In genomic region chr12:24592956-24593672, GRCm38 (mm10) we compare ENCODE assay signal across 8 mouse cellular contexts. TPM values are rescaled to one million over a fixed set of nuclear protein-coding genes. Genes with fewer than 3 reads are reported as not detected.
A peak's percentile ranks its signal among the peaks of the same experiment; 100 is the strongest.
DNase-seq lines count a peak whose midpoint lies in the region; ATAC-seq and TF ChIP-seq lines count a peak whose summit lies in the region.

No protein-coding gene starts in this region.

- TF ChIP-seq RAD21 in CH12.LX (IDR thresholded peaks at IDR 0.05; ENCODE audit: low read depth, low read length) = no peak

- H3K36me3 ChIP-seq in CH12.LX (replicated peaks in 1 of 2; ENCODE audit: control insufficient read depth in 1 of 2, insufficient read depth in 1 of 2, low read length in 1 of 2) = peaks cover 18 to 28% of the 10 kb centered on the region in 2 experiments
- H3K36me3 ChIP-seq in hindbrain, embryonic 16.5 days (ENCODE audit: control insufficient read depth, insufficient read depth, low read length) = no peaks in the 10 kb centered on the region
- no peaks in the 10 kb centered on the region for H3K36me3 ChIP-seq in limb, embryonic 10.5 days

- no peak for TF ChIP-seq CTCF in CH12.LX (conservative IDR thresholded peaks at IDR 0.05 in 1 of 2, IDR thresholded peaks at IDR 0.05 in 1 of 2; ENCODE audit: low read depth in 2 of 2, low read length in 2 of 2)
- no peak for TF ChIP-seq CTCF in bone marrow macrophage, adult 2 months (IDR thresholded peaks at IDR 0.05; ENCODE audit: low read depth, low read length)

- no peak for TF ChIP-seq EP300 in CH12.LX (IDR thresholded peaks at IDR 0.05; ENCODE audit: low read length)

- H3K79me2 ChIP-seq in CH12.LX (replicated peaks; ENCODE audit: control insufficient read depth, extremely low read depth, insufficient read depth, poor library complexity, severe bottlenecking) = no peaks in the 10 kb centered on the region

- dilution Hi-C loops in CH12.LX (cut with MboI; ENCODE audit: extremely low pct_ligation_motif_present, extremely low pct_unique_long_range_greater_than_20kb, low sequenced_read_pairs) = no loop called here

- H3K27ac ChIP-seq in CH12.LX (ENCODE audit: insufficient read depth, low read depth) = no peak overlapping the region; the same call in 1 of the 2 replicates
- 0 out of 2 replicates have a peak overlapping the region, but pooled peaks have one; percentile 1 for H3K27ac ChIP-seq in bone marrow macrophage, adult 2 months (ENCODE audit: insufficient read depth, low read depth, low read length)
- H3K27ac ChIP-seq in hindbrain, embryonic 16.5 days (ENCODE audit: low read depth, low read length) = no peak overlapping the region
- no peak overlapping the region for H3K27ac ChIP-seq in limb, embryonic 10.5 days

- peak overlapping the region; percentile 14 to 34 (median 23) for H3K4me3 ChIP-seq in CH12.LX (replicated peaks in 1 of 3; ENCODE audit: low read depth in 2 of 3, low read length in 2 of 3, poor library complexity in 1 of 3)
- H3K4me3 ChIP-seq in bone marrow macrophage, adult 2 months (ENCODE audit: insufficient read depth, low read length) = peak overlapping the region; percentile 66
- H3K4me3 ChIP-seq in hindbrain, embryonic 16.5 days (ENCODE audit: low read length) = no peak overlapping the region
- peak overlapping the region; percentile 41 for H3K4me3 ChIP-seq in limb, embryonic 10.5 days

- H3K9me3 ChIP-seq in CH12.LX (replicated peaks; ENCODE audit: low read length) = no peaks in the 10 kb centered on the region
- H3K9me3 ChIP-seq in hindbrain, embryonic 16.5 days (ENCODE audit: control insufficient read depth, low read length) = no peaks in the 10 kb centered on the region
- H3K9me3 ChIP-seq in limb, embryonic 10.5 days (replicated peaks) = no peaks in the 10 kb centered on the region

- peak overlapping the region; percentile 14; the same call in 1 of the 2 replicates for H3K4me2 ChIP-seq in CH12.LX (ENCODE audit: insufficient read depth, low read depth, poor library complexity, severe bottlenecking)
- H3K4me2 ChIP-seq in hindbrain, embryonic 16.5 days (ENCODE audit: low read length) = peak overlapping the region; percentile 35

- no peaks in the 10 kb centered on the region for H3K27me3 ChIP-seq in CH12.LX (replicated peaks)
- H3K27me3 ChIP-seq in hindbrain, embryonic 16.5 days (replicated peaks; ENCODE audit: control insufficient read depth, insufficient read depth, low read length) = no peaks in the 10 kb centered on the region
- no peaks in the 10 kb centered on the region for H3K27me3 ChIP-seq in limb, embryonic 10.5 days (ENCODE audit: low read depth, poor library complexity, severe bottlenecking)

- no peak for TF ChIP-seq POLR2A in CH12.LX (IDR thresholded peaks at IDR 0.05; ENCODE audit: low read depth, low read length)
- no peak for TF ChIP-seq POLR2A in bone marrow macrophage, adult 2 months (IDR thresholded peaks at IDR 0.05; ENCODE audit: borderline replicate concordance, low read depth, low read length)

- peak; percentile 38 for DNase-seq in CH12.LX (ENCODE audit: extremely low read depth)
- DNase-seq in gastrocnemius, postnatal 10 days = peak; percentile 60
- DNase-seq in limb, embryonic 10.5 days (ENCODE audit: low spot score) = peak; percentile 45
- DNase-seq in mesoderm, embryonic 11.5 days (ENCODE audit: low read depth, low spot score) = peak; percentile 39
- DNase-seq in right cerebral cortex, postnatal 14 days = peak; percentile 48
- peak; percentile 77 to 89 for DNase-seq in urinary bladder, postnatal 36 days (ENCODE audit: low spot score in 2 of 2)

- peaks cover 3 to 13% of the 10 kb centered on the region in 2 experiments for H3K4me1 ChIP-seq in CH12.LX (ENCODE audit: control insufficient read depth in 1 of 2, insufficient read depth in 2 of 2)
- peaks cover 14% of the 10 kb centered on the region for H3K4me1 ChIP-seq in bone marrow macrophage, adult 2 months (ENCODE audit: control insufficient read depth, insufficient read depth, low read length)
- H3K4me1 ChIP-seq in hindbrain, embryonic 16.5 days (ENCODE audit: control insufficient read depth, insufficient read depth, low read depth, low read length) = no peaks in the 10 kb centered on the region
- peaks cover 11% of the 10 kb centered on the region for H3K4me1 ChIP-seq in limb, embryonic 10.5 days

- no peak overlapping the region for H3K9ac ChIP-seq in CH12.LX (ENCODE audit: insufficient read depth, low read depth)
- H3K9ac ChIP-seq in hindbrain, embryonic 16.5 days (ENCODE audit: low read depth, low read length) = no peak overlapping the region

- in situ Hi-C loops in CH12.LX (cut with MboI; ENCODE audit: low pct_ligation_motif_present, low pct_unique_long_range_greater_than_20kb, low sequenced_read_pairs) = no loop called here

- WGBS in hindbrain, embryonic 16.5 days = 19% methylated on average over 22 of the region's 22 CpGs
- 16% methylated on average over 22 of the region's 22 CpGs for WGBS in limb, embryonic 10.5 days

- peak; percentile 46 for ATAC-seq in hindbrain, embryonic 16.5 days

TF ChIP-seq in CH12.LX, 34 proteins besides CTCF, POLR2A, EP300 and RAD21:
- TF ChIP-seq SIN3A (IDR thresholded peaks at IDR 0.05; ENCODE audit: low read length) (peak; percentile 19; the same call in 1 of the 2 replicates), MAX (IDR thresholded peaks at IDR 0.05; ENCODE audit: low read length) (no peak), MXI1 (IDR thresholded peaks at IDR 0.05; ENCODE audit: low read depth, low read length) (0 out of 2 replicates have a peak, but pooled peaks have one; percentile 45)
TF ChIP-seq in CH12.LX: peak in this region for 2.

RNA-seq across cellular contexts. Expression of gene Grhl1, which starts 21.0 kb away (rescaled TPM):
- total RNA-seq in CH12.LX (2012; rRNA removed) (1.3 and 1.6 TPM in 2 replicates), CH12.LX (2014; rRNA removed) (0.54 and 0.63 TPM in 2 replicates)
- polyA plus RNA-seq in CH12.LX (2012; ENCODE audit: insufficient read length, low read depth) = 0.66 and 0.75 TPM in 2 replicates
- not detected in 2 replicates for polyA plus RNA-seq in bone marrow macrophage, adult 2 months (2012; ENCODE audit: insufficient read depth, insufficient read length, missing spikeins)
- under 1 TPM; 0.19 to 0.20 TPM for total RNA-seq in gastrocnemius, postnatal 10 days (2021)
- 1.2 and 1.8 TPM in 2 replicates for polyA plus RNA-seq in hindbrain, embryonic 16.5 days (2015; fragmentation: Nextera tagmentation; extraction: Ambion mirVana)
- polyA plus RNA-seq in limb, embryonic 10.5 days (2016; fragmentation: Nextera tagmentation; extraction: Ambion mirVana) = 0.55 and 0.71 TPM in 2 replicates

RNA-seq across cellular contexts. Expression of gene Klf11, which starts 58.0 kb away (rescaled TPM):
- total RNA-seq in CH12.LX (2012; rRNA removed) (3.6 and 7.3 TPM in 2 replicates), CH12.LX (2014; rRNA removed) (7.2 and 8.0 TPM in 2 replicates)
- 7.5 and 9.2 TPM in 2 replicates for polyA plus RNA-seq in CH12.LX (2012; ENCODE audit: insufficient read length, low read depth)
- 5.5 and 6.7 TPM in 2 replicates for polyA plus RNA-seq in bone marrow macrophage, adult 2 months (2012; ENCODE audit: insufficient read depth, insufficient read length, missing spikeins)
- 10 to 100 TPM in 1 of 2 experiments, 1 to 10 TPM in 1; 9.5 to 11.4 TPM for total RNA-seq in gastrocnemius, postnatal 10 days (2021)
- 14.9 and 15.5 TPM in 2 replicates for polyA plus RNA-seq in hindbrain, embryonic 16.5 days (2015; fragmentation: Nextera tagmentation; extraction: Ambion mirVana)
- 8.4 and 9.5 TPM in 2 replicates for polyA plus RNA-seq in limb, embryonic 10.5 days (2016; fragmentation: Nextera tagmentation; extraction: Ambion mirVana)
